Mouse (Mus musculus): ENCODE data around the gene Ntrk3.

Gene Ntrk3

DNA sequence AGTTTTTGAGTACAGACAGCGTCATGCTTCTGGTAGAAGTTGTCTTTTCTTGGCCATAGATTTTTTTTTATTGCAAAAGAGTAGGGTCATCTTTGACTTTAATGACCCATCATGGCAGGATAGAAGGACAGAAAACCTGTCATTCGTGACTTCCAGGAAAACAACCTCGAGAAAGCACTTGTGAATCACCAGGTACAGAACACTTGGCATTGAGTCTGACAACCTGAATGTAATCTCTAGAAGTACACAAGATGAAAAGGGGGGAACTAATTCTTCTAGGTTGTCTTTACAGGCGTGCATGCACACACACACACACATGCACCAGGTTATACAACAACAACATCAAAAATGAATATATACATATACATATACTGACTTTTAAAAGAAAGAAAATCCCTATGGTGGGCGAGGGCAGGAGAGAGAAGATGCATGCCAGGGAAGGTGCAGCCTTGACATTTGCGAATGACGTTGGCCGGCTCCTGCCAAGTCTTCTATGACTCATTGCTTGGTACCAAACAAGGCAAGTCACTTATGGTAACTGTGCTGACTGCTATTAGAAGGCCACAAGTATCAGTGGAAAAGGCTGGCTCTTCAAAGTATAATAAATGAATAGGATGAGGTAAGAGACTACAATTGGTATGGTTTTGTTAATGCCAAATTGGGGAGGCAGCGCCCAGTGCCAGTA lies 217.4 kb downstream of the Ntrk3 start:
- DNase-seq (ENCODE audit: low read depth) = no peak

DNA sequence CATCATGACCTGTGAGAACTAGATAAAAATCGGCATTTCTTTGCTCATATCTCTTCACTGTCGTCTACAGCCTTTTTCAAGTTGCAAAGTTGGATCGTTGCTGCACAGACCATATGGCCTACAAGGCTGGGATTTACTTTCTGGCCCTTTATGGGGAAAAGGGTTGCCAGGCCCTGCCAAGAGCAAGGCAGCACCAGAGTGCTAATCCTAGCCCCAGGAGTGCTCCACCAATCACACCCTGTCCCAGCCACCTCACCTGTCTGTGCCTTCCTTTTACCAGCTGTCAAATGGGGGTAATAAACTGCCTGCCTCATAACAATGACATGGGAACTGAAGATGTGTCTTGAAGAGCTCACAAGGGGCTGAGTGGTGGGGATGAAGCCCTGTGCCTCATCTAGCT lies 218.1 kb downstream of the Ntrk3 start:
- no peak for DNase-seq (ENCODE audit: low read depth)

DNA sequence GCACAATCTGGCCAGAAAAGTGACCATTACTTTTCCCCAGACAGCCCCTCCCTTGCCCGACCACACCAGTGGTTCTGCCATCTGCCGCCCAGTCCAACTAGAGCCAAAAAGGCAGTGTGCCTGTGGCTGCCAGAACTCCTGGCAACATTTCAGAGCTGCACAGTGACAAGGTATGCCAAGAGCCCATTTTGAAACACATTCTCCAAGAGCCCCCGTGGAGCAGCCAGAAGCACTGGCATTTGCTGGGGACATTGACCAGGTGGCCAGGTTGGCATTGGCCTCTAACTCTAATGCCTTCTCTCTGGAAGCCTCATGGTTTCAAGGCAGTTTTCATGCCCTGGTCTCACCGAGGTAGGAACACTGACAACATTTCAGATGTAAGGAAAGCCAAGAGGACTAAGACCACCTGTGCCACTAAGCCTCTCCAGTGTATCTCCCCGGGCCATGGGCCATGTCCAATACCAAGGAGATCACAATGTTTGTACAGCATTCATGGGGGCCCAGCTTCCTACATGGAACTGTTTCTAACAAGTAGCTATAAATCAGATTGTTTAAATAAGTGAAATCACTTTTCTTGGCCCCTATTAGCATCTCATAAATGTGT lies 218.9 kb downstream of the Ntrk3 start:
- DNase-seq (ENCODE audit: low read depth) = no peak

DNA sequence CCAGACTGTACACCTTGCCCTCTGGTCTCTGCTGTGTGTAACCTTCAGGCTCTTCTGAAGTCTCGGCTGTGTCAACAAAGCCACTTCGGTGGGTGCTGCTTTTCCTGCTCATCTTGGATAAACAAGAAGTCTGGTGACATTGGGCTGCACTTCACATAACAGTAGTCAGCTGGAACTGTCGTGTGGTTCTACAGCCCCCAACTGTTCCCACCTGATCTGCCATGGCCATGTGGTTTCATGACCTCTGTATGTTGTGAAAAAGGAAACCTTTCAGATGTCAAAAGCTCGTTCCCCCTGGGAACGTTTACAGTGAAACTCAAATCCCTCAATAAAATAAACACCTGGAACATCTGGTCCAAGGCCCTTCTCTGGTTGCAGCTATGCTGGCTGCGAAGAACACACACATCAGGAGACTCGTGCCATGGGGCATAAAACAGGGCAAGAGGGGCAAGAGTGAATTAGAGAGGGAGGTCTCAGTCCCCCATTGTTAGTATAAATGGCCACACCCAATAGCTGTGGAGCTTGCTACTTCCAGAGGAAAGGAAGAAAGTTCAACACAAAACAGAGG lies 222.7 kb downstream of the Ntrk3 start:
- no peak for DNase-seq (ENCODE audit: low read depth)

DNA sequence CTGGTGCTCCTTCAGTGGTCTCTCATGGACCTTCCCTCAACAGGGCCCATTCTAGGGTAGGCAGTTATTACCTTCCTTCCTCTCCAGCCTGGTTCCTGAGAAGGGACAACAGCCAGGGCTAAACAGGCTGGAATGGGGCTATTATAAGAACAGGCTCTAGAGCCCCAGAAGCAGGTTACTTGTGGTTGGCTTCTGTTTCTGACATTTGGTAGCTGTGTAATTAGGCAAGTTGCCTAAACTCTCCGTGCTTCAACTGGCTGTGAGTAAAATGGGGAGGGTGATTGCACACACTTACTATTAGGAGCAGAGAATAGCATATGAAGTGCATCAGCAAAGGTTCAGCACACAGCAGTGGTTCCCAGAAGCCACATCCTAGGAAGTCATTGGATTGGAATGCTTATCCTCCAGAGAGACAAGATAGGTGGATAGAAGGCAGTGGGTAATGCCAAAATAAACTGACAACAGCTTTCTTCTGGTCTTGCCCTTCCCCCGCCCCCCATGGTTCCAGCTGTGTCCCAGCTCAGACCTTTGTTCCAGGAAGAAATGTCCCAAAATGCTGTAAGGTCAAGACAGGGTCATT lies 230.7 kb downstream of the Ntrk3 start:
- DNase-seq (ENCODE audit: low read depth) = no peak

DNA sequence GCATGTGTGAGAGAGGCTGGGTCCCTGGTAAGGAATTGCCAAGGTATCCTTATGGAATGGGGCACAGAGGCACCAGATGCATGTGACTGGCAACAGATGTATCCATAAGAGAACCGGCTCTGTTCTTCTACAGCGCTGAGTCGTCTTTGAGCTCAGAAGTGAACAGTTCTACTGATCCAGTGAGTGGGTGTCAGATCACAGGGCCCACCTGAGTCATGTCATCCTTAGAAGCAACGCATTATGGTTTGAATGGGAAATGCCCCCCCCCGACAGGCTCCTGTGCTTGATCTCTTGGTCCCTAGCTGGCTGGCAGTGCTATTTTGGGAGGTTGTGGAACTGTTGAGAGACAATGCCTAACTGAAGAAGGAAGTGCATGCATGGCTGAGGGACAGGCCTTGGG lies 236.9 kb downstream of the Ntrk3 start:
- DNase-seq (ENCODE audit: low read depth) = no peak

DNA sequence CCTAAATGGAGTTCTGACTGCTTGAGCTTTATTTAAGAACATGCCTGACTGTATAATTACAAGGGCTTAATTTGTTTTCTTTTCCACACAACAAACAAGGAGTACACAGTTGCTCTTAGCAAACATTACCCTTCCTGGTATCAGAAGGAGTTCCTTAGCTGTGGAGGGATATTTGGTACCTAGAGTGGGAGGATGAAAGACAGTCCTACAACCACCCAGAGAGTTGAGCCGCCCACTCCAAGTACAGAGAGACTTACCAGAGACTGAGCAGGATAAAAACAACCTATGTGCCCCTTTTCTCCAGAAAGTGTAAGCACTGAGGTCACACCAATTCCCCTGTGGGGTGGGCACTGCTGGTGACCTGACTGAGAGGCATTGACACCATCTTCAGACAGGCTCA lies 237.8 kb downstream of the Ntrk3 start:
- DNase-seq (ENCODE audit: low read depth) = no peak

DNA sequence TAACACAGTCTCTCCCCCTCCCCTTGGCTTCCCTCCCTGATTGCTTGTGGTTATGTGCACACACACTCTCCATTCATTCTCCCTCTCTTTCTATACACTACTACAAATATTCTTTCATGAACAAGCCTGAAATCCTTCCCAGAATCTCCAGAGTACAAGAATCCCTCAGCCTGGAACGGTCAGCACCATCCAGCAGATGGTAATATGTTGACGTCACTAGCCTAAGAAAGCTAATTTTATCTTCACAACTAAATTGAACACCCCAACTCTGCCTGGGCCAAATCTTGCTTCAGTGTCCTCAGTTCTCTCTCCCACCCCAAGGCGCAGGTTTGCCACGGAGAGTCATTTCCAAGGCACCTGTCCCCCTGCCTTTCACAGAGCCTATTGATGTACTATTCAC lies 239.5 kb downstream of the Ntrk3 start:
- no peak for DNase-seq (ENCODE audit: low read depth)

DNA sequence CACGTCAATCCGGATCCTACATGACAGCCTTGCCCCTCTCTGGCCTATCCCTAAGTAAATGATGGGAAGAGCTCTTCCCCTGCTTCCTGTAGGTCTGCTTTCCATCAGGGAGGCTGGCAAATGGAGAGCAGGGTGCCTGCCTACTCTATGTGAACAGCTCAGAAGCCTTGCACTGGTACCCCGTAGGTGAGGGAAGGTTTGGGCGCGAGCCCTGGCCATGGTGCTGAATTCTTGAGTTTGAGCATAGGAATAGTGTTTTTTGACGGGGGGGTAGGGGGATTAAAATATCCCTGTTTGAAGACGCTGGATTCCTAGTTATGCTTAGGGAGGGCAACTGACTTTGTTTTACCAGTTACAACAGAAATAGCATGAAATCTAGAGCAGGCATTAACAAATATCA lies 240.0 kb downstream of the Ntrk3 start:
- DNase-seq (ENCODE audit: low read depth) = peak; percentile 35

DNA sequence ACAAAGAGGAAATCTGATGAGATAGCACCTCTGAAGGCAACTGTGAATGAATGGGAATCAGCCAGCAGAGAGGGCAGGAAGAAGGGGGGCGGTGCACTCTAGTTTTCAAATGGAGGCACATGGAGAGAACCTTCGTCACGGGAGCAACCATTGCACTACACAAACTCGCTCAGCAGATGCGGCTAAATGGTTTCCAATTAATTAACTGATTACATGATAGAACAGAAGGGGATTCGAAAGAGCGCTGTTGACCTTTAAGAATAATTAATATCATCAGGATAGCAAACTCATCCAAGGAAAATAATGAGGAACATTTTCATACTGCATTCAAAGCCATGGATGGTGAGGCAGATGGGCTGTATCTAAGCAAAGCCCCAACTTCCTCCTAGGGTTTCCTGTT lies 244.2 kb downstream of the Ntrk3 start:
- no peak for DNase-seq (ENCODE audit: low read depth)

DNA sequence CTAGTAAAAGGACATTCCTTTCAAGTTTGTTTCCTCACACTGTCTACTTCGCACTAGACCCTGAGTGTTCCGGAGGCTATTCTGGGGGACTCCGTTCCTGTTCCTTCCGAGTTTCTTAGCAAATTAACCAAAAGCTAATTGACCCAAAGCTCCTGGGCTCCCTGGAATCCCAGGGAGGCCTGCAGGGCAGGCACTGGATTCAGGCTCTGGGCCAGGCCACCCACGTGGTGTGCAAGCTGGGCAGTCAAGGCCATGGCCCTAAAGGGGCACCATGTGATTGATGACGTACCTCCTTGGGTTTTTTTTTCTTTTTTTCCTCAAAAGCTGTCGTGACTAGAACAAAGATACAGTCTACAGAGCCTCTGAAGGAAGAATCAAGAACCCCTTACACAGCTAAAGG lies 246.6 kb downstream of the Ntrk3 start:
- DNase-seq (ENCODE audit: low read depth) = peak; percentile 2

DNA sequence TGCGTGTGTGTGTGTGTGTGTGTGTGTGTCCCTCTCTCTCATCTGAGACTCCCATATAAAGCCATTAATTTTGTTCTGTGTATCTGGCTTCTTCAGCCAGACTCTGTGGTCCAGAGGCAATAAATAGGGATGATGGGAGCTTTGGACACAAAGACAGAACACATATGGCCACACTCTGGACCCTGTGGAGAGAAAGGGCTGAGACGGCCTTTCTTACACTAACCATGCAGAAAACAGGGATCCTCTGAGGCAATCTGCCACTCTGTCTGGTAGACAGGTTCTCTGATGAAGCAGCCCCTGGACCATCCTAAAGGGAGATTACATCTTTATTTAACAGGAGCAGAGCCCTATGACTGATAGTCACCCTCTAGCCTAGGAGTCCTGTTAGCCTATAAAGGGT lies 253.5 kb downstream of the Ntrk3 start:
- DNase-seq (ENCODE audit: low read depth) = no peak

DNA sequence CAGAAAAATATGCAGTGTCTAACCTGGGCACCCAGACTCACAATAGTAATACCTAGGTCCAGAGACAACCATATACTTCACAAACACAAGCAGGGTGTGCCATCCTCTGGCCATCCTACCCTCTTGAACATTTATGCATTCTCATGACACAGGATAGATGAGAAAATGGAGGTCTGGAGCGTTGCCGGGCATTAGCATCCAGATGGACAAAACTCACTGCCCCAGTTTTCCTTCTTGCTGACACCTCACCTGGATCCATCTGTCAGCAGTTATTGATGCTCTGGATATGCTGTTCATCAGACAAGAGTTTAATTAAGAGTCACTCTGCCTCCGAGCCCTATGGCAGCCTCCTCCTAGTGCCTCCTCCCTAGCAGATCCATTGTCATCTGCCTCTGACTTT lies 254.1 kb downstream of the Ntrk3 start:
- no peak for DNase-seq (ENCODE audit: low read depth)

DNA sequence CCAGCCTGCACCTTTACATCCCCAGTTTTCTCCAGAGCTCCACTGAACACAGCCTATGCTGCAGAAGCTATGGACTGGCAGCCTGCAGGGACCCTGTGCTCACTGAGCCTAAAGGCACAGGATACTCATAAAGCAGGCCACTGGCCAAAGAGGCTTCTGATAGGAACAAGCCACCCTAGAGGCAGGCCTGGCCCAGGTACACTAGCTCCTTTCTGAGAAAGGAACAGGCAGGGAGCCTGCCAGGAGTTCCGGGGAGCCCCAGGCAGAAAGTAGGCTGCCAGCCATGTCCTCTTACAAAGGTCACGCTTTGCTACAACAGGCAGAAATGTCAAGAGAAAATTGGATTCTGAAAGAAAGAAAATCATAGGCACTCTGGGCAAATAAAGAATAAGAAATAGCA lies 254.8 kb downstream of the Ntrk3 start:
- DNase-seq (ENCODE audit: low read depth) = no peak

DNA sequence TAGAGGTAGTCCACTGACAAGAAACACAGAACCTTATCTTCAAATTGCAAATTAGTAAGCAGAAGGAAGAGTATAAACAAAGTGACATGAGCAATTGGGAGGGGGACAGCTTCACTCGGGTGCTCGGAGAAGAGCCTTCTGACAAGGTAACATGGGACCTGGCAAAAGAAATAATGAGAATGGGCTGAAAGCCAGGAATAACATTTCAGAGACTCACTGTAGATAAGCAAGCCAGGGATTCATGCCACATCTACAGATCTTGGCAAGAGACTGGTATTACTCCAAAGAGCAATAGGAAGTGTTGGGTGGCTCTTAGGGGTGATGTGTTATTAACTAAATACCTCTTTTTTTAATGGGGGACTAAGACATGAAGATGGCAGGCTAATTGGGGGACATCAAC lies 258.9 kb downstream of the Ntrk3 start:
- no peak for DNase-seq (ENCODE audit: low read depth)

DNA sequence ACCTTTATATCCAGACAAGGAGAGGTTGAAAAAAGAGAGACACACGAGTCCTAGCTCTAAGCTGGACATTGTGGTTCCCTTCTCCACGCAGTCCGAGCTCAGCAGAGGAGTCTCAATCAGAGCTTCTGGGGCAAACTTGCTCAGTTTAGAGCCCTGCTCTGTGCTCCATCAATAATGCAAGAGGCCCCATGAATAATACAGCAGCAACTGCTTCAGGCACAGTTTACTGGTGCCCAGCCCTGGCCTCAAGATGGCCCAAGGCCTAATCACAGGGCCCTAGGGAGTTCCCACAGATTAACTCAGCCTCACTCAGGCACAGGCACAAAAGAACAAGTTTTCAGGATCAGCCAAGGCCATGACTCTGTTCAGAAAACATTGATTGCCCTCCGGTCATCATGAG lies 266.1 kb downstream of the Ntrk3 start:
- no peak for DNase-seq (ENCODE audit: low read depth)

DNA sequence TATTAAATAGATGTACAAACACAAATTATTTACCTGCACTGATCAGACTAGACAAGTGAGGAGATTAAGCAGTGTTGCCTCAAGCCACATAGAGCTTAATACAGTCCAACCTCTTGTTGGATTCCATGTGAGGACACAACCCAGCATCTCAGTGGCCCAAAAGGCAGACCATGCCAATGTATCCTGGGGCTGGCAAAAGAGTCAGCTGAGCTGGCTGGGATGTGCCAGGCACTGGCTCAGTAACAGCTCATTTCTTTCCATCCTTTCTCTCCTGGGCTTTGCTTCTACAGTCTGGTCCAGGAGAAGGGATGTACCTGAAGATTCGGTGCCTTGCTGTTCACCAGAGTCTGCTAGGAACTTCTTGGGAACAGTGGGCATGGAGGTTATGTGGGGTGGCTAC lies 266.5 kb downstream of the Ntrk3 start:
- DNase-seq (ENCODE audit: low read depth) = no peak

DNA sequence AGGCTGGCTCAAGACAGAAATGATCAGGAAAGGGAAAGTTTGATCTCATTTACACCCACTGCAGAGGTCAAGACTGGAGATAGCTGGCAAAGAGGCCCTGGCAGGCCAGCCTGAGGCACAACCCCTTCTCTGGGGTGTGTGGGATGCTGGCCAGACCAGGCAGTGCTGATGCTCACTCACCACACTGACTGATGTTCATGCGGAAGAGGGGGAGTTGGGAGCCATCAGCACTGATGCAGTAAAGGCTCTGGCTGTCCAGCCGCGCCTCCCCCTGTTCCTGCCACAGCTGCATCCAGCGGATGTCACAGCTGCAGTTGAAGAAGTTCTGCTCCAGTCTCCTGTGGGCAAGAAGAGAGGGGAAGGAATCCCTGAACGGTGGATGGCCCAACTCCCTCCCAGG lies 275.2 kb downstream of the Ntrk3 start:
- DNase-seq (ENCODE audit: low read depth) = no peak

DNA sequence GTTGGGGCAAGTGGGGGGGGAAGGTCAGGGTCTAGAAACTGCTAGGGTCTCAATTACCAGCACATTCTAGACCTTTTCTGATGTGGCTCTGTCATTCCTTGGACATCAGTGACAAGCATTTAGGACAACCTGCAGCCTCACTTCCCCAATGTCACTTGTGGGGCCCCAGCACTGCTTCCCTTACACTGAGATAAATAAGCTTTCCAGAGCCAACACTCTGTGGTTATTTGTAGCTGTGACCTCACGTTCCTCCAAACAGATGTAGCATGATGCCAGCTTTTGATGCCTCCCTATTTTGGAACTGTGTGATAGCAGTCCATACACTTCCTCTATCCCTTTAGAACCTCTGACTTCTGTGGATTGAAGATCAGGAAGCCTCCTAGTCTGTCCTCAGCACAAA lies 278.8 kb downstream of the Ntrk3 start:
- no peak for DNase-seq (ENCODE audit: low read depth)

DNA sequence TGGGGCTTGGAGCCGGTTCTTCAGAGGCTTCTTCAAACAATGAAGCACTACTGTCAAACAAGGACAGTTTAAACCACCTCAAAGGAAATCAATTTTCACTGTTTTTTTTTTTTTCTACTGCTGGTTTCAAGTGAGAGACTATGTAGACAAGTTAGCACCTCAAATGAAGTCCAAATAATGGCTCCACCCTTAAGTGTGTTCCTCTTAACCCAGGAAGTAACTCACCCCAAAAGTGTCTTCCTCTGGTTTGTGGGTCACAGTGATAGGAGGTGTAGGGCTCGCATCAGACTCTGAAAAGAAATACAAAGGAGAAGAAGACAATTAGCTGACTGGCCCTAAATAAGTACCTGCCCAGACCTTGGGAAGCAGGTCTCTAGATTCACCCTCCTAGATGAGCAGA lies 286.1 kb downstream of the Ntrk3 start:
- DNase-seq (ENCODE audit: low read depth) = no peak

DNA sequence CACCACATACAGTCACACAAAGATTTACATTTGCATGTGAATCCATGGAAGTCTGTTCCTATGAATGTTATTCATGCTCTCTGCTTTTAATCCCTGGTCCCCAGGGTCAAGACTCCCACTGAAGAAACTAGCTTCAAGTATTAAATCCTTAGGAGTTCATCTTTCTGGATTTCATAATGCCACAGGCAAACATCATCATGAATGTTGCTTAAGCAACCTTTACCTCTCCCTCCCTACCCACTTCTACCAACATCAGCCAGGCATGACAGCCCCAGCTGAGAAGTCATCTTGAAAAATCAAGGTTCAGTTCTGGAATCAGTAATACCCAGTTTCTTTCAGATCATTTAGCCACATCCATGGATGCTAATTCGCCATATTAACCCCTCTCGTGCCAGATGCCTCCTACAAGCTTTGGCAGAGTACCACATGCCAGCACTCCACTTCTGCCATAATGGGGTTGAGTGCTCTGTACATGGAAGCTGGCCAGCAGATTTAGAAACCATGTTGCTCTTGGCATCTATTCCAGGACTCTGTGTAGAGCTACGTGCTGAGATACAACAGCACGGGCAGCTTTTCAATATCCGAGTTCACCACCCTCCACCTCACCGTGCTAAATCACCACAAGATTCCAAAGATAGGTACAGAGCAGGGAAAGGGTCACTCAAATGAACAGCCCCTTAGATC lies 287.8 kb downstream of the Ntrk3 start:
- peak; percentile 2 for DNase-seq (ENCODE audit: low read depth)

DNA sequence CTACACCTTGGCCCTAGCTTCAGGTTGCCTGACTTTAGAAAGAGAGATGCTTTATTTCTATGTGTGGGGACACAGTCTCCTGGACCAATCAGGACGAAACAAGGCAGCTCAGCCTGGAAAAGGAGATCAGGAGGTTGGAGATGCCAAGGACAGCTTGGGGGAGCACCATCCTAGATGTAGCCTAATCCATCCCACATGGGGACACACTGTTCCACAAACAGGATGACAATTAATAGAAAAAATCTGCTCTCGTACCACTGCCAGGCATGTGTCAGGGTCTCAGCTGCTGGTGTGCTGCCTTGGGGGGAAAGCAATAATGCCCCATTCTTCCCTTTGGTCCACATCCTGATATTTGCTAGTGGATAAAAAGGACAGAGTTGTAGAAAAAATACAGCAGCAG lies 289.0 kb downstream of the Ntrk3 start:
- DNase-seq (ENCODE audit: low read depth) = no peak

Data from NIH3T3 (cell line).